Mouse (Mus musculus): ENCODE measurements around the gene Inha.

DNA sequence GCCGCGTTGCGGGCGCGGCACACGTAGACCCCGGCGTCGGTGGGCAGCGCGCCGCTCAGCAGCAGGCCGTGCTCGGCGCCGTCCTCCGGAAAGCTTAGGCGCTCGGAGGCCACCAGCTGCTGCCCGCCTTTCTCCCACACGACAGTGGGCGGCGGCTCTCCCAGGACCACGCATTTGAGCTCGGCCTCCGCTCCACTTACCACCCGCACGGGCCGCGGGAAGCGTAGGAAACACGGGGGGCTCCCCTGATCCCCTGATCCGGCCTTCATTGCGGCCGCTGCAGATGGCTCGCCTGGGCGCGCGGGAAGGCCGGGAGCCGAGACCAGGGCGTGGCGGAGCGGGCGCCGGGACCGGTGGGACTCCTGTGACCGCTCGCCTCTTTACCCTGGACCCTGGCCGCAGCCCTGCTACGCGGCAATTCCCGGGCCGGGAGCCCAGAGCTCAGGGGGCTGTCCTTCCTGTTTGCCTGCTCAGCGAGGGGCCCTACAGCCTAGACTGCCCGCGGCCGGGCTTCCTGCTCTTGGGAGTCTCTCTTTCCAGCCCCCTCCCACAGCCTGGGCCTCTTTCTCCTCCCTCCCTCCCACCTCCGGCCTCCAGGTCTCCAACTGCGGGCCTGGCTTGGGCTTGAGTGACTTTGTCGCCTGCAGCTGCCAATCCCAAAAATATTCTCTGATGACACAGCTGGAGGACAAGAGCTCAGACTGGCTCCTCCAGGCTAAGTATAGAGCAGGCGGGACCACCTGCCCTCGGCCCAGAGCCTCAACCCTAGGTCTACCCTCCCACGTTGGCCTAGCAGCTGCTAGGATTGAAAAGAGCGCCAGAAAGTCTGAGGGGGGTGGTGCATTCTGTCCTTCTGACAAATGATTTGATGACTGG lies 683 bp upstream of the Inha start, which contains the start of gene Obsl1:
- TF ChIP-seq CTCF (IDR thresholded peaks at IDR 0.05; ENCODE audit: control insufficient read depth, insufficient read depth, insufficient read length) = no peak
- no peak for TF ChIP-seq MAX (IDR thresholded peaks at IDR 0.05)
- TF ChIP-seq USF1 (IDR thresholded peaks at IDR 0.05; ENCODE audit: low read depth) = no peak
- TF ChIP-seq MYOD1 (IDR thresholded peaks at IDR 0.05; ENCODE audit: control insufficient read depth, insufficient read length, low read depth) = no peak
- no peak for TF ChIP-seq CEBPB (IDR thresholded peaks at IDR 0.05; ENCODE audit: low read depth)
- no peak for TF ChIP-seq FOSL1 (IDR thresholded peaks at IDR 0.05; ENCODE audit: insufficient read depth, low read length, poor library complexity, severe bottlenecking)

Data from C2C12 (cell line).